Mouse (Mus musculus) layer of hippocampus, adult 9-10 months (tissue): ENCODE results near the gene Vwa7.

ENCODE experiments used
- DNase-seq: peaks from one replicate; pipeline ENCODE4 v3.0.0; 2022; ENCODE audit warnings: low spot score

Gene Vwa7

DNA sequence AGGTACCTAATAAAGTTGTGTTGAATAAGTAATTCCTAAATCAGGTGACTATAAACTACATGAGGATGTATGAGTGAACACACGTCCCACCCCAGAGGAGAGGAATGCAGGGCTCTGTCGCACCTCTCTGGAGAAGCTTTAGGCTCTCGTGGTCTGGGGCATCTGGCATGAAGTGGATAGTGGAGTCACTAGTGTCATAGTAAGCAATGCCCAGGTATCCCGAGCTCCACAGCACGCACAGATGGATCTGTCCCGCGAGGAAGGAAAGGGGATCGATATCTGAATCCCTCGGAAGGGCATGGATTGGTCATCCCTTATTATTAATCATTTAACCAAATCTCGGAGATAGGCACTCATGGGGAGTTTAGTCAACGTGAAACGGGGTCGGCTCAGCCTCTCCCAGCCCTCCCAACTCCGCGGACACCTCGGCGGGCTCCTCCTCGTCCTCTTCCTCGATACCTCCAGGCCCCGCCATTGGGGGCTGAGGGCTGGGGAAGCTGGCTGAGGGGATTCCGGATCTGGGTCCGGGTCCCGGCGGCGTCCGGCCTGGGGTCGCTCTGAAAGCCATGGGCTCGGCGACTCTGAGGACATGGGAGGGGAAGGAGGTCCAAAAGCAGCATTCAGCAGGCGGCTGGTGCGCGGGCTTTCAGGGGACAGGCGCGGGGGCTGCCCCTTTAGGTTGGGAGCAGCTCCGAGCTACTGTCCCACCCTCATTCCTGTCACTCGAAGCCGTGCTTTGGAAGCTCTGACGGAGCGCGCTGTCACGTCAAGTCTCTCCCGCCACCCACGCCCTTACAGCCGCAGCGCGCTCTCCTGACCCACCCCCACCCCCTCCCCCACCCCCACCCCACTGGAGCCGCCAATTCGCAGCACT is 29.7 kb downstream of the Vwa7 start:
- DNase-seq = no peak

DNA sequence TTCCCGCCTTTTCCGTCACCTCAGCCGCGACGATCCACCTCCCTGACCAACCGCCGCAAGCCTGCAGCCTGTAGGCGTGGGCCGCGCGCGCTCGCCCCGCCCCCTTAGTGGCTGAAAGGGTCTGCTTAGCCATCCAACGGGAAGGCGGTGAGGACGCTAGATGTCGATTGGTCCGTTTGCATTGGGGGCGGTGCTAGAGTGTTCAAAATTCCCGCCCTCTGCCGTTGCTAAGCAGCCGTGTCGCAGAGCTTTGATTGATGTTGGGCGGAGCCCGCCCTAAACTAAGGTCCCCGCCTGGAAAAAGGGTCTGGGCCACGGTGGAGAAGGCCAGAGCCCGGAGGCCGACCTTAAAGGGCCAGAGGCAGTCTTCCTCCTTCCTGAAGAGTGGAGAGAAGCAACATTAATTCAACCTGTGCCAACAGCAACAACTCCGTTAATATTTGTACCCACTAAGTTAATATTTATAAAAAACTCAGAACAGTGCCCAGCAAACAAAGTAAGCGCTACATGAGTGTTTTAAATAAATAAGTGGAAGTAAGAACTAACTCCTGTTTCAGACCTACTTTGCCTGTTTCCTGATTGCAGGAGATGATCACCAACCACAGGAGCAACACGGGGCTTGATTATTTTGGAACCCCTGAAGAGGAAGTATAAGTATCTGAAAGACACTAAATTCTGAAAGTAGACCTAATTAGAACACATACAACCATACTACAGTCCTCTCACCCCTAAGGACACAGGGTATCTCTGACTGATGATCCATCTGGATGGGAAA is 30.5 kb downstream of the Vwa7 start, which contains the start of gene Msh5:
Gene Msh5, minus strand, starts transcription at position 65 of the 775 bp plus-strand sequence.
- peak; percentile 79 for DNase-seq

GRCm38 (mm10) chr17:35047688-35048087 is 31.3 kb downstream of the Vwa7 start:
- DNase-seq = no peak

- DNase-seq = no peak
Observed at GRCm38 (mm10) chr17:35048149-35048931, 32.0 kb downstream of the Vwa7 start.

GRCm38 (mm10) chr17:35048932-35049440 is 32.6 kb downstream of the Vwa7 start:
- DNase-seq = no peak

- DNase-seq = no peak
Observed at GRCm38 (mm10) chr17:35049561-35050016, 33.2 kb downstream of the Vwa7 start, which contains the start of gene Clic1. Gene Clic1 (plus strand): TSS chr17:35049966.

DNA sequence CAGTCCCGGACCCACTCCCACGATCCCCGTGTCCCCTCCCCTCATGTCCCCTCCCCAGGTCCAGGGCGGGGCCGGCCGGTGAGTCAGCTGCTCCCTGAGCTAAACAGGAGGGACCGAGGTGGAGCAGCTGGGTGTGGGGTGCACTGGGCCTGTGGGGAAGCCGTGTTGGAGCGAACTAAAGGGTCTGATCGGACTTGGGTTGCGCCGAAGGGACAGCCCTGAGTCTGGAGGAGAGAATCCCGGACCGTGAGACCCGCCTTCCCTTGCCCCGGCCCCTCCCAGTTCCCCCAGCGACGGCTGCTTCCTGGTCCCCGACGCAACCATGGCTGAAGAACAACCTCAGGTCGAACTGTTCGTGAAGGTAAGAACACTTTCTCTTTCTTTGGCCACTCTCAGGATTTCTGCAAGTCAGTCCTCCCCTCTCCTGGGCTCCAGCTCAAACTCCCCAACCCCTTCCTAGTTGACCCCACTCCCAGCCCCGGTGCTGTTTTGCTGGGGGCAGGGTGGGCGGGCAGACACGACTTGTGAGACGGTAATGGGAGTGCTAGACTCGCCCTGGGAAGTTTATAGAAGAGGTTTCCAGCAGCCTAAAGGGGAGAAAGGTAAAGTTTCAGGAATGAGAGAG is 33.9 kb downstream of the Vwa7 start:
- DNase-seq = no peak

DNA sequence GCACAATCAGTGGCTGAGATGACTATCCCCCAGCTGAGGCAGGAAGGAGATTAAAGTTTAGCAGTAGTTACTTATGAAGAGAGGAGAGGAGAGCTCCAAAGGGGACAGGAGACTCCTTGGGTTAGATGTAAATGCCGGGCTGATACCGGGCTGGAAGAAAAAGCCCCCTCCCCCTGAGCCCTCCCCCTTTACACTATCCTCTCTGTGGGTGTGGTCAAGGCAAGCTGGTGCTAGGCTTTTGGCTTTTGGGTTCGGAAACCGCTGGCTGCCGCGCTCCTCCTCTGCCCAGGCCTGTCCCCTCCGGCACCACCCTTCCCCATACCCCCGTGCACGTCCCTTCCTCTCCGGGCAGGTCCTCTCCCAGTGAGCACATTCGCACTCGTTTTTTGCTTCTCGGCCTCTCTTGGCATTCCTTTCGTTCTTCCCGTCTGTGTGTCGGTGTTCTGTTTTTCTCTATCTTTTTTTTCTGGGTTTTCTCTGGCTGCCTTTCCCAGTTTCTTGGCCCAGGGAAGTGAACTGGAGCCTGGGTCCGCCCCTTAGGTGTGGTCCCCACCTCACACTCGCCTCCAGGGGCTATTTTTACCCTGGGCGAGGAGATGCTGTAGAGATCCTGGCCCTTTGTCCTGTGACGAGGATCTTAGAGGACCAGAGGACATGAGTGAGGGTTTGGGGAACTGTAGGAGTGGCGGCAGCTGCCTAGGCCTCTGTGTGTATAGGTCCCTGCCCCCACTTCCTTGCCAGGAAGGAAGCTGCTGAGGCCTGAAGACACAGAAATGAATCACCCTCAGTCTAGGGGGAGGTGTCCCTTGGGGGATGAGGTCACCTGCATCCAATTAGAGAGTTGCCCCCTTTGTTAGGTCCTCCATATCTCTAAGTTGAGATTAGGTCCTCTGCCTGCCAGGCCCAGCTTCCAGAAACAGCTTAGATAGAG is 35.0 kb downstream of the Vwa7 start:
- no peak for DNase-seq

GRCm38 (mm10) chr17:35052271-35052798 is 36.0 kb downstream of the Vwa7 start:
- no peak for DNase-seq

GRCm38 (mm10) chr17:35055691-35056495 is 39.5 kb downstream of the Vwa7 start:
- no peak for DNase-seq

DNA sequence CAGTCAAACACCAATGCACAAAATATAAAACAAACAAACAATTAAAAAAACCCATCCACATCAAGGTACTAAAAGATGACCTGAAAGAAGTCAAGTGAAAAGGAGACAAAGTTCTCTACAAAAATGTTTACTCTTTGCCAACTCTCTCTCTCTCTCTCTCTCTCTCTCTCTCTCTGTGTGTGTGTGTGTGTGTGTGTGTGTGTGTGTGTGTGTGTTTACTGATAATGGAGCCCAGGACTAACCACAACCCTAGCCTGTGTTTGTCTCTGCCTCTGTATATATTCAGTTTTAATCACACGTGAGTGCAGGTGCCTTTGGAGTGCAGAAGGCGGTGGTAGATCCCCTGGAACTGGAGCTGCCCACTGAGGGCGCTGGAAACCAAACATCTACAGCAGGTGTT is 40.7 kb downstream of the Vwa7 start:
- DNase-seq = no peak

DNA sequence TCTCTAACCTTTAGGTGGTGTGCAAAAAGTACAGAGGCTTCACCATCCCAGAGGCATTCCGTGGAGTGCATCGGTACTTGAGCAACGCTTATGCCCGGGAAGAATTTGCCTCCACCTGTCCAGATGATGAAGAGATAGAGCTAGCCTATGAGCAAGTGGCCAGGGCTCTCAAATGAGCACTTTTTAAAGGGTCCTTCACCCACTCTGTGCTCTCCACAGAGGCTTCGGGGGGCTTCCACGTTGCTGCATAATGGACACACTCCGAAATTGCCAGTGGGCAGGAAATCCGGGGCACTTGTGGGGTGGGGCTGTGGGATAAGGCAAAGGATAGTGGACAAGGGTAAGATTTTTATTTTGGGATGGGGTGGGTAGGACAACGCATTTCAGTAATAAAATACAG is 41.9 kb downstream of the Vwa7 start:
- no peak for DNase-seq

- no peak for DNase-seq
Observed at GRCm38 (mm10) chr17:35058911-35059892, 42.8 kb downstream of the Vwa7 start, which contains the start of gene Ddah2. Gene Ddah2 (plus strand): TSS chr17:35059035.

DNA sequence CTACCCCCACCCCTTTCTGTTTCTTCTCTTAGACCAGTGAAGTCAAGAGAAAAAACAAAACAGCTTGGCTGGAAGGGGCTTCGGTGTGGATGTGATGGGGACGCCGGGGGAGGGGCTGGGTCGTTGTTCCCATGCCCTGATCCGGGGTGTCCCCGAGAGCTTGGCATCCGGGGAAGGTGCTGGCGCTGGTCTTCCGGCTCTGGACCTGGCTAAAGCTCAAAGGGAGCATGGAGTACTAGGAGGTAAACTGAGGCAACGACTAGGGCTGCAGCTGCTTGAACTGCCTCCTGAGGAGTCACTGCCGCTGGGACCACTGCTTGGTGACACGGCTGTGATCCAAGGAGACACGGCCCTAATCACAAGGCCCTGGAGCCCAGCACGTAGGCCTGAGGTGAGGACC is 43.7 kb downstream of the Vwa7 start:
- no peak for DNase-seq

DNA sequence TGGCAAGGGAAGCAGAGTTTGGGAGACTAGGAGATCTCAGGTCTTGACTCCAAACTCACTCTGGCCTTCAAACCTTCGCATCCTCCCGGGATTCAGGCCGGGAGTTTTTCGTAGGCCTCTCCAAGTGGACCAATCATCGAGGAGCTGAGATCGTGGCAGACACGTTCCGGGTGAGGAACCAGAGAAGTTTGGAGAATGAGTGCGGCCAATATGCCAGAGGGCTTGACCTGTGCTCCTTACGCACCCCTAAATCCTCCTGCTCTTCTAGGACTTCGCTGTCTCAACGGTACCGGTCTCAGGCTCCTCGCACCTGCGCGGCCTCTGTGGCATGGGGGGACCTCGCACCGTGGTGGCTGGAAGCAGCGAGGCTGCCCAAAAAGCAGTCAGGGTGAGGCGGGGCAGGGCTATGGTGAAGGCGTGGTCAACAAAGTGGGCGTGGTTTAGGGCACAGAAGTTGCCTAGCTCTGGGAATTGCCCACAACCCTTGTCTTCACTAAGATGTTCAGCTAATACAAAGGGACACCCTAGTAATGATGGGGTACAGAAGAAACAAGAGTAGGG is 44.4 kb downstream of the Vwa7 start:
- no peak for DNase-seq

DNA sequence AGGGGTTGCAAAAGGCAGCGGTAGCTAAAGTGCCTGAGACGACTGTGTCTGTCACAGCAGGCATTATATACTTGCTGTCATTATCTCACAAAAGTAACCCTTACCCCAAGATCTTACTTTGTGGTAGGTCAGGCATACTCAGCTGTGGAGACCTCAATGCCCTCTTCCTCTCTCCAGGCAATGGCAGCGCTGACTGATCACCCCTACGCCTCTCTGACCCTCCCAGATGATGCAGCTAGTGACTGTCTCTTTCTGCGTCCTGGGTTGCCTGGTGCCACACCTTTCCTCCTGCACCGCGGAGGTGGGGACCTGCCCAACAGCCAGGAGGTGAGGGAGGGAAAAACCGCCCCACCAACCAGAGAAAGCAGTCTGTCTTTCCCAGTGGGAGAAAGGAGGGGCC is 44.9 kb downstream of the Vwa7 start:
- no peak for DNase-seq

- DNase-seq = no peak
Observed at GRCm38 (mm10) chr17:35063466-35063865, 47.1 kb downstream of the Vwa7 start.
